Mouse (Mus musculus) spleen, adult 2 months (tissue): Measurements from ENCODE around the gene Stim1. TPM values are rescaled to one million over a fixed set of nuclear protein-coding genes. Genes with fewer than 3 reads are reported as not detected.
A peak's percentile ranks its signal among the peaks of the same experiment; 100 is the strongest.

Source experiments
- DNase-seq, 2 experiments: peaks; one replicate each; pipeline versions ENCODE4 v3.0.0 to v3.0.0-alpha.2; 2012 to 2021; ENCODE audit warnings: low spot score in 2 of 2, low read depth in 1 of 2
- H3K27ac ChIP-seq: fragments of 200-500 bp; 2 replicates; pipeline ENCODE4 v1.5.1; 2012; ENCODE audit warnings: low read length, inconsistent platforms; ENCODE audit not compliant: insufficient read depth
- H3K27me3 ChIP-seq: fragments of 200-500 bp; 2 replicates; pipeline ENCODE4 v1.6.1; 2012; ENCODE audit warnings: mild to moderate bottlenecking, moderate library complexity, low read length, inconsistent platforms; ENCODE audit not compliant: control insufficient read depth, insufficient read depth
- H3K36me3 ChIP-seq: fragments of 200-500 bp; 2 replicates; pipeline ENCODE4 v1.6.1; 2012; ENCODE audit warnings: mild to moderate bottlenecking, low read length, inconsistent platforms; ENCODE audit not compliant: control insufficient read depth, insufficient read depth
- H3K4me1 ChIP-seq: fragments of 200-500 bp; 2 replicates; pipeline ENCODE4 v1.6.1; 2011; ENCODE audit warnings: inconsistent platforms; ENCODE audit not compliant: control insufficient read depth, insufficient read depth, insufficient read length
- H3K4me3 ChIP-seq: fragments of 200-500 bp; 2 replicates; pipeline ENCODE4 v1.5.1; 2011; ENCODE audit warnings: mild to moderate bottlenecking, inconsistent platforms; ENCODE audit not compliant: insufficient read depth, insufficient read length; ENCODE audit errors: extremely low read depth
- CTCF ChIP-seq: fragments of 200-500 bp; IDR thresholded peaks from 2 replicates; pipeline ENCODE4 v1.5.1; 2011; ENCODE audit warnings: mild to moderate bottlenecking, inconsistent platforms; ENCODE audit not compliant: insufficient read depth, insufficient read length, insufficient replicate concordance; ENCODE audit errors: extremely low read depth
- POLR2A ChIP-seq: fragments of 200-500 bp; IDR thresholded peaks from 2 replicates; pipeline ENCODE4 v1.6.1; 2011; ENCODE audit warnings: low read depth, low read length, inconsistent platforms
- WGBS: fragments of 180-500 bp; shearing (Covaris S2); methylation state at CpG from one replicate; pipeline ENCODE4 v1.1.7; 2018; 5-methylcytosine and 5-hydroxymethylcytosine counted together
- polyA plus RNA-seq: library from polyadenylated mRNA; depleted of rRNA; stranded (reverse); fragments of >200 nt; gene quantifications from 2 replicates; pipeline ENCODE4 v1.2.3, GENCODE M21; 2012

Gene Stim1
- polyA plus RNA-seq, 1 experiment = 49.3 TPM

- Histone ChIP-seq H3K27ac (no peak overlapping the region), H3K4me3 (no peak overlapping the region), H3K27me3 (no peaks in the 10 kb centered on the region), H3K4me1 (peaks cover 2% of the 10 kb centered on the region; the same call in 1 of the 2 replicates), H3K36me3 (no peaks in the 10 kb centered on the region)
- TF ChIP-seq CTCF = no peak
- no peak for TF ChIP-seq POLR2A
- WGBS = 95% methylated on average over 5 of the region's 5 CpGs
- no peak for DNase-seq
These were observed 62.7 kb downstream of the Stim1 start for GRCm38 (mm10) chr7:102330270-102330669.

DNA sequence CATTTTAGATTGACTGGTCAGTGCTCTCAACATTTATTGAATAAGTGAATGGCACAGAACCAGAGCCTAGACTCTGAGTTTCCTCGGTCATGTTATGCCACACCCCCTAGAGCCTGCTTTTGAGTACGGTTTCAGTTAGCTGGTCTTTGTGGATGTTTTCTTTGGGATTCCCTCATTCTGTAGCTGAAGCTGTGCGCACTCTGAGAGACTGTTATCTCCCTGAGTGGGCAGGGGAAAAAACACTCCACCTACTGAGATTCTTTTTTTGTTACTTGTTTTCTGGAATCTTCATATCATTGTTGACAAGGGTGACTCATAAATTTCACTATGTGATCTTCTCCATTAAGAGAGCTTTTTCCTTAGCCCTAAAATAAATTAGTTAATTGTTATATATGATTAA, 63.9 kb downstream of the Stim1 start:
- 73% methylated on average over 3 of the region's 3 CpGs for WGBS
- no peaks in the 10 kb centered on the region for H3K36me3 ChIP-seq
- no peak for TF ChIP-seq POLR2A
- TF ChIP-seq CTCF = no peak
- DNase-seq = no peak
- H3K27me3 ChIP-seq = no peaks in the 10 kb centered on the region
- H3K4me3 ChIP-seq = no peak overlapping the region
- peaks cover 2% of the 10 kb centered on the region; the same call in 1 of the 2 replicates for H3K4me1 ChIP-seq
- H3K27ac ChIP-seq = no peak overlapping the region

- no peak for DNase-seq
- WGBS = 8% methylated on average over 4 of the region's 4 CpGs
- Histone ChIP-seq H3K4me1 (peaks cover 4% of the 10 kb centered on the region; the same call in 1 of the 2 replicates), H3K27me3 (no peaks in the 10 kb centered on the region), H3K4me3 (no peak overlapping the region), H3K36me3 (no peaks in the 10 kb centered on the region), H3K27ac (no peak overlapping the region)
- TF ChIP-seq CTCF (no peak), POLR2A (no peak)
These were observed 66.1 kb downstream of the Stim1 start for GRCm38 (mm10) chr7:102333741-102334140.

DNA sequence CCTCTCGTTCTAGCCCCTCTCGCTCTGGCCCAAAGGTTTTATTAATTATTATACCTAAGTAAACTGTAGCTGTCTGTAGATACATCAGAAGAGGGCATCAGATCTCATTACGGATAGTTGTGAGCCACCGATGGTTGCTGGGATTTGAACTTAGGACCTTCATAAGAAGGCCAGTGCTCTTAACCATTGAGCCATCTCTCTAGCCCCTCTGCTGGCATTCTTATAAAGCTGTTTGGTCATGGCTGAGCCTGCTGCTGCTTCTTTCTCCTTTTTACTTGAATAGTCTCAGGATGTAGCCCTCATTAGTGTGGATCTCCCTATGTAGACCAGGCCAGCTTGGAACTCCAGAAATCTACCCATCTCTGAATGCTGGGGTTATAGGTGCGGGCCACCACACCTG, 69.7 kb downstream of the Stim1 start:
- H3K27ac ChIP-seq = peak overlapping the region; percentile 44
- no peaks in the 10 kb centered on the region for H3K36me3 ChIP-seq
- no peaks in the 10 kb centered on the region for H3K27me3 ChIP-seq
- H3K4me3 ChIP-seq = no peak overlapping the region
- DNase-seq = no peak
- peaks cover 6% of the 10 kb centered on the region; the same call in 1 of the 2 replicates for H3K4me1 ChIP-seq
- 88% methylated on average over 5 of the region's 5 CpGs for WGBS
- TF ChIP-seq POLR2A = no peak

DNA sequence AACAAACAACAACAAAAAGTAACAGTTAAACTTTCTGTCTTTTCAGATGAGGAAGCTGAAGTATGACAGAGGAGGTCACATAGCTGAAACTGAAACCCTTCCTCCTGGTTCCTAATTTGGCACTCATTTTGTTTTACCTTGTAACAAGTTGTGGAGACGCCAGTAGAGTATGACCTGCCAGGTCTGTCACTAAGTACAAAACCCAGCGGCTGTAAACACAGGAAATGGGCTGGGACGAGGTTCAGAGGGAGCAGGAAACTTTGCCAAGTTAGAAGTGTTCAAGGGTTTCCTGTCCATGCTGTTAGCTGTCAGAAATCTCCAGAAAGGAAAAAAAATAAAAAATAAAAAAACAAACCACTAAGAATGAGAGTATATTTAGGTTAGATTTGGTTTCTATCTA, 70.3 kb downstream of the Stim1 start:
- peak overlapping the region; percentile 75 for H3K27ac ChIP-seq
- H3K4me1 ChIP-seq = peaks cover 6% of the 10 kb centered on the region; the same call in 1 of the 2 replicates
- DNase-seq = peak; percentile 49 to 64
- H3K27me3 ChIP-seq = no peaks in the 10 kb centered on the region
- WGBS = 1% methylated on average over 3 of the region's 3 CpGs
- TF ChIP-seq CTCF (no peak), POLR2A (no peak)
- no peaks in the 10 kb centered on the region for H3K36me3 ChIP-seq
- 0 out of 2 replicates have a peak overlapping the region, but pooled peaks have one; percentile 15 for H3K4me3 ChIP-seq

GRCm38 (mm10) chr7:102338956-102339355, 71.3 kb downstream of the Stim1 start:
- no peak for TF ChIP-seq POLR2A
- no peak for TF ChIP-seq CTCF
- WGBS = 85% methylated on average over 3 of the region's 3 CpGs
- H3K4me1 ChIP-seq = peaks cover 5% of the 10 kb centered on the region; the same call in 1 of the 2 replicates
- H3K27ac ChIP-seq = peak overlapping the region; percentile 31
- no peaks in the 10 kb centered on the region for H3K36me3 ChIP-seq
- no peaks in the 10 kb centered on the region for H3K27me3 ChIP-seq
- DNase-seq = no peak
- no peak overlapping the region for H3K4me3 ChIP-seq

DNA sequence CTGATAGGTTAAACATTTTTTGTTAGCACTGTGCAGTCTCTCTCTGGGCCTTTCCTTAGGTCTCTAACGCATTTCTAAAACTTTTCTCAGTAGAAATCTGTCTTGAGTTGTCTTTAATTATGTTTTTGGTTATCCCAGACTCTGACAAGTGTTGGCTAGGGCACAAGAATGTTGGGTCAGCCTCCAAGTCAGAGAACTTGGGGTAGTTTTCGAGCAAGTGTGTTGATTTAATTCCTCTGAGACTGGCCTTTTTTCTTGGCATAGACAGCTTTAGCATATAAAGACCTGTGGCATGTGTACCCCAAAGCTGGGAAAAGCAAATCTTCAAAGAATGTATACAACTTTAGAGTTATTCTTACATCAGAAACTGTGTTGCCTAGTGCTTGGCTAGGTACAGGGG, 78.3 kb downstream of the Stim1 start:
- no peaks in the 10 kb centered on the region for H3K36me3 ChIP-seq
- H3K4me1 ChIP-seq = peaks cover 4% of the 10 kb centered on the region; the same call in 1 of the 2 replicates
- no peak overlapping the region for H3K4me3 ChIP-seq
- no peak for DNase-seq
- H3K27ac ChIP-seq = peak overlapping the region; percentile 22; the same call in 1 of the 2 replicates
- no peaks in the 10 kb centered on the region for H3K27me3 ChIP-seq
- WGBS = 90% methylated on average over 2 of the region's 2 CpGs
- no peak for TF ChIP-seq CTCF
- no peak for TF ChIP-seq POLR2A
